Mouse (Mus musculus): ENCODE data around the gene Rcan3. TPM values are rescaled to one million over a fixed set of nuclear protein-coding genes. Genes with fewer than 3 reads are reported as not detected.

Gene Rcan3
- polyA plus RNA-seq, 1 experiment from 2014 or later: 13.0 TPM

DNA sequence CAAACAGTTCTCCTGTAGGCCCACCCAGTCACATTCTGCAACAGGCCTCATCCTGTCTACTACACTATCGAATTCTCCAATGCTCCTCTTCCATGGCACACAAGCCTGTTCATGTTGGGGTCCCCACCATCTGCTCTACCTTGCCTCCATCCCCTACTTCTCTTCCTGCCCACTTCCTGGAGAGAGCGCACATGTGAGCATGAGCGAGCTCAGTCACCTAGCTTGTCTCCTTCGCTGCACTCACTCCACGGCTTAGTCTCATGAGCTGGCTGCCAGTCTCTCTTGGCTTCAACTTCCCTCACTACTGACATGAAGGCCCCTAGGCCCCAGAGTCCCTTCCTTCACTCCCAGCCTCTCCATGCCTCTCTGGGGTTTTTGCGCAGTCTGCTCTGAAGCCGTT lies 7.1 kb downstream of the Rcan3 start:
- no peak overlapping the region for H3K9ac ChIP-seq (ENCODE audit: low read length)
- WGBS: 91% methylated on average over 7 of the region's 7 CpGs
- no peaks in the 10 kb centered on the region for H3K9me3 ChIP-seq (ENCODE audit: control insufficient read depth, low read length)
- H3K27me3 ChIP-seq (ENCODE audit: control insufficient read depth, insufficient read depth, low read length): no peaks in the 10 kb centered on the region
- DNase-seq (ENCODE audit: low spot score) (no peak), ATAC-seq (ENCODE audit: insufficient read depth, low FRiP score, low TSS enrichment) (no peak)
- H3K4me3 ChIP-seq (ENCODE audit: low read depth, low read length): no peak overlapping the region
- no peaks in the 10 kb centered on the region for H3K36me3 ChIP-seq (ENCODE audit: control insufficient read depth, insufficient read depth, low read length)
- H3K4me2 ChIP-seq (ENCODE audit: low read depth): no peak overlapping the region
- H3K4me1 ChIP-seq (ENCODE audit: control insufficient read depth, insufficient read depth, low read length): no peaks in the 10 kb centered on the region
- H3K27ac ChIP-seq (ENCODE audit: low read depth, low read length): no peak overlapping the region

DNA sequence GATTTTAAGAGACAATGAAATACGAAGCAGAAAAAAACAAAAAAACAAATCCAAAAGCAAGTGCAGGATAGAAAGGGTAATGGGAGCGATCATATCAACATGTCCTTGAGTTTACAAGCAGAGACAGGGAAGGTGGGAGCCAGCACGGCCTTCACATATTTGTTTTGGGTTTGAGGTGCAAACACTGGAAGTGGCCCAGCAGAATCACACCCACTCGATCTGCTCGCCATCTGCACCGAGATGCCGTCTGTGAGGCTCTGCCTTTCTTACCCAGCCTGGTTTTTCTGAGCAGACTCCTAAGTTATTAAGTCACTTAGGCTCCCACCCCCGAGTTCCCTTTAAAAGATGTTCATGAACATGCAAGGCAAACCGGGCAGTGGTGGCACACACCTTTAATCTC lies 8.0 kb downstream of the Rcan3 start:
- WGBS: 86% methylated on average over 9 of the region's 9 CpGs
- no peaks in the 10 kb centered on the region for H3K4me1 ChIP-seq (ENCODE audit: control insufficient read depth, insufficient read depth, low read length)
- no peaks in the 10 kb centered on the region for H3K27me3 ChIP-seq (ENCODE audit: control insufficient read depth, insufficient read depth, low read length)
- H3K4me3 ChIP-seq (ENCODE audit: low read depth, low read length): no peak overlapping the region
- H3K9me3 ChIP-seq (ENCODE audit: control insufficient read depth, low read length): no peaks in the 10 kb centered on the region
- H3K4me2 ChIP-seq (ENCODE audit: low read depth): no peak overlapping the region
- H3K27ac ChIP-seq (ENCODE audit: low read depth, low read length): no peak overlapping the region
- no peaks in the 10 kb centered on the region for H3K36me3 ChIP-seq (ENCODE audit: control insufficient read depth, insufficient read depth, low read length)
- no peak overlapping the region for H3K9ac ChIP-seq (ENCODE audit: low read length)
- no peak for DNase-seq (ENCODE audit: low spot score)
- no peak for ATAC-seq (ENCODE audit: insufficient read depth, low FRiP score, low TSS enrichment)

GRCm38 (mm10) chr4:135420961-135421360 lies 12.7 kb downstream of the Rcan3 start:
- Histone ChIP-seq H3K4me3 (ENCODE audit: low read depth, low read length) (no peak overlapping the region), H3K36me3 (ENCODE audit: control insufficient read depth, insufficient read depth, low read length) (no peaks in the 10 kb centered on the region; the same call in 1 of the 2 replicates), H3K4me1 (ENCODE audit: control insufficient read depth, insufficient read depth, low read length) (no peaks in the 10 kb centered on the region), H3K27me3 (ENCODE audit: control insufficient read depth, insufficient read depth, low read length) (no peaks in the 10 kb centered on the region), H3K9ac (ENCODE audit: low read length) (no peak overlapping the region), H3K9me3 (ENCODE audit: control insufficient read depth, low read length) (no peaks in the 10 kb centered on the region), H3K27ac (ENCODE audit: low read depth, low read length) (no peak overlapping the region), H3K4me2 (ENCODE audit: low read depth) (no peak overlapping the region)
- 92% methylated on average over 13 of the region's 13 CpGs for WGBS
- no peak for DNase-seq (ENCODE audit: low spot score)
- no peak for ATAC-seq (ENCODE audit: insufficient read depth, low FRiP score, low TSS enrichment)

DNA sequence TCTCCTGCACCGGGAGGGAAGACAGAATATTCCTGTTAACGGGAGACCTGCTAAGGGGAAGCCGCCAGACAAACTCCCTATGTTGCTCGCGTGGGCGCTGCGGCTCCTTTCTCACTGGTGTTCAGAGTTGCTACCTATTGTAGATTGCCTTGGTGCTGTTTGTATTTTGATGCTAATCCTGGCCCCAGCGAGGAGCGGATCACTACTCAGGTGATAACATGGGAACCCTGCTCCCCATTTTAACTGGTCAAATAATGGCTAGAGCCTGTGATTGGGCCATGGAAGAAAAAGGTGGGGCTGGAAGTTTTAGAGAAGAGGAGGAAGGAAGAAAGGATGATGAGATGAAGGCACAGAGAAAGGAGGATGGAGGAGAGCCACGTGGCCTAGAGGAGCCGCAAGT lies 13.2 kb downstream of the Rcan3 start:
- no peaks in the 10 kb centered on the region for H3K27me3 ChIP-seq (ENCODE audit: control insufficient read depth, insufficient read depth, low read length)
- no peak overlapping the region for H3K4me2 ChIP-seq (ENCODE audit: low read depth)
- H3K9ac ChIP-seq (ENCODE audit: low read length): no peak overlapping the region
- H3K4me3 ChIP-seq (ENCODE audit: low read depth, low read length): no peak overlapping the region
- H3K27ac ChIP-seq (ENCODE audit: low read depth, low read length): no peak overlapping the region
- no peaks in the 10 kb centered on the region; the same call in 1 of the 2 replicates for H3K36me3 ChIP-seq (ENCODE audit: control insufficient read depth, insufficient read depth, low read length)
- ATAC-seq (ENCODE audit: insufficient read depth, low FRiP score, low TSS enrichment) (no peak), DNase-seq (ENCODE audit: low spot score) (no peak)
- H3K9me3 ChIP-seq (ENCODE audit: control insufficient read depth, low read length): no peaks in the 10 kb centered on the region
- no peaks in the 10 kb centered on the region for H3K4me1 ChIP-seq (ENCODE audit: control insufficient read depth, insufficient read depth, low read length)
- WGBS: 85% methylated on average over 11 of the region's 11 CpGs

DNA sequence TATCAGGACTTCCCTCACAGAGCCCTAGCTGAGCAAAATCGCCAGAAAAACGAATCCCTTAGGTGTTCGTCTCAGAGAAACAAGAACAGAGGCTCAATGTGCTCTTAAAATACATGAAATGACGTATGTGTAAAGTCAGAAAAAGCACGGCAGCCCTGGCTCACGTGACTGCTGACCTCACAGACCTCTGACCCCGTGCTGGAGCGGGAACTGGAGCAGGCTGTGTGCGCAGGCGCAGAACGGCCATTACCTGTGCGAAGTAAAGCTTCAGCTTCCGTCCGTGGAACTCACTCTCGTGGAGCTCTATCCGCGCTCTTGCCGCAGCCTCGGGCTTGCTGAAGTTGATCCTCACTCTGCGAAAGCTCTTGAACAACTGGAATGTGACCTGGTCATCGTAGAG lies 13.7 kb downstream of the Rcan3 start:
- no peaks in the 10 kb centered on the region; the same call in 1 of the 2 replicates for H3K36me3 ChIP-seq (ENCODE audit: control insufficient read depth, insufficient read depth, low read length)
- H3K4me3 ChIP-seq (ENCODE audit: low read depth, low read length): no peak overlapping the region
- H3K27me3 ChIP-seq (ENCODE audit: control insufficient read depth, insufficient read depth, low read length): no peaks in the 10 kb centered on the region
- no peak overlapping the region for H3K4me2 ChIP-seq (ENCODE audit: low read depth)
- H3K9me3 ChIP-seq (ENCODE audit: control insufficient read depth, low read length): no peaks in the 10 kb centered on the region
- H3K9ac ChIP-seq (ENCODE audit: low read length): no peak overlapping the region
- WGBS: 85% methylated on average over 21 of the region's 21 CpGs
- DNase-seq (ENCODE audit: low spot score): no peak
- H3K27ac ChIP-seq (ENCODE audit: low read depth, low read length): no peak overlapping the region
- no peaks in the 10 kb centered on the region for H3K4me1 ChIP-seq (ENCODE audit: control insufficient read depth, insufficient read depth, low read length)
- no peak for ATAC-seq (ENCODE audit: insufficient read depth, low FRiP score, low TSS enrichment)

- Histone ChIP-seq H3K9me3 (ENCODE audit: control insufficient read depth, low read length) (no peaks in the 10 kb centered on the region), H3K9ac (ENCODE audit: low read length) (no peak overlapping the region), H3K27me3 (ENCODE audit: control insufficient read depth, insufficient read depth, low read length) (no peaks in the 10 kb centered on the region), H3K4me1 (ENCODE audit: control insufficient read depth, insufficient read depth, low read length) (no peaks in the 10 kb centered on the region), H3K36me3 (ENCODE audit: control insufficient read depth, insufficient read depth, low read length) (no peaks in the 10 kb centered on the region; the same call in 1 of the 2 replicates), H3K27ac (ENCODE audit: low read depth, low read length) (no peak overlapping the region), H3K4me3 (ENCODE audit: low read depth, low read length) (no peak overlapping the region), H3K4me2 (ENCODE audit: low read depth) (no peak overlapping the region)
- DNase-seq (ENCODE audit: low spot score) (no peak), ATAC-seq (ENCODE audit: insufficient read depth, low FRiP score, low TSS enrichment) (no peak)
- WGBS: 94% methylated on average over 21 of the region's 21 CpGs
Observed at GRCm38 (mm10) chr4:135416367-135416766, 17.3 kb downstream of the Rcan3 start.

- Histone ChIP-seq H3K9me3 (ENCODE audit: control insufficient read depth, low read length) (no peaks in the 10 kb centered on the region), H3K27me3 (ENCODE audit: control insufficient read depth, insufficient read depth, low read length) (no peaks in the 10 kb centered on the region), H3K27ac (ENCODE audit: low read depth, low read length) (no peak overlapping the region), H3K4me1 (ENCODE audit: control insufficient read depth, insufficient read depth, low read length) (no peaks in the 10 kb centered on the region), H3K4me2 (ENCODE audit: low read depth) (no peak overlapping the region), H3K9ac (ENCODE audit: low read length) (no peak overlapping the region), H3K36me3 (ENCODE audit: control insufficient read depth, insufficient read depth, low read length) (no peaks in the 10 kb centered on the region), H3K4me3 (ENCODE audit: low read depth, low read length) (no peak overlapping the region)
- no peak for ATAC-seq (ENCODE audit: insufficient read depth, low FRiP score, low TSS enrichment)
- no peak for DNase-seq (ENCODE audit: low spot score)
- WGBS: 82% methylated on average over 8 of the region's 8 CpGs
Observed at GRCm38 (mm10) chr4:135413491-135413890, 20.2 kb downstream of the Rcan3 start.

DNA sequence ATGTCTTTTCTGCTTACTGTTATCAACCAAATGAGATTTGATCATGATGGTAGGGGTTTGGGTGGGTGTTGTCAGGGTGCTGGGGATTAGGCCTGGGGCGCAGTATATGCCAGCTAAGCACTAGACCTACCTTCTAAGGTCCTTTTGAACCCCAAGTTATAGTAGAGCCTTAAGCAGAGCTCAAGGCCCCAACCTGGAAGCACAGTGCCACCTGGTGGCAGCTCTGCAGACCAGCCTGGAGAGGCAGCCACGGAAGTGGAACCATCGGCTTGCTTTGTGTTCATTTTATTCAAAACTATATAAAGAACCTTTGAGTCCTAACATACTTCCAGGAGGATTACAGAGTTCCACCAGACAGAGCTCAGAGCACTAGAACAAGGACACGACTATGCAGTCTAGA lies 22.0 kb downstream of the Rcan3 start:
- Histone ChIP-seq H3K9me3 (ENCODE audit: control insufficient read depth, low read length) (no peaks in the 10 kb centered on the region), H3K4me3 (ENCODE audit: low read depth, low read length) (no peak overlapping the region), H3K4me1 (ENCODE audit: control insufficient read depth, insufficient read depth, low read length) (no peaks in the 10 kb centered on the region), H3K4me2 (ENCODE audit: low read depth) (no peak overlapping the region), H3K27ac (ENCODE audit: low read depth, low read length) (no peak overlapping the region), H3K9ac (ENCODE audit: low read length) (no peak overlapping the region), H3K27me3 (ENCODE audit: control insufficient read depth, insufficient read depth, low read length) (no peaks in the 10 kb centered on the region), H3K36me3 (ENCODE audit: control insufficient read depth, insufficient read depth, low read length) (no peaks in the 10 kb centered on the region)
- no peak for ATAC-seq (ENCODE audit: insufficient read depth, low FRiP score, low TSS enrichment)
- DNase-seq (ENCODE audit: low spot score): peak; percentile 53
- 41% methylated on average over 4 of the region's 4 CpGs for WGBS

- DNase-seq (ENCODE audit: low spot score) (no peak), ATAC-seq (ENCODE audit: insufficient read depth, low FRiP score, low TSS enrichment) (no peak)
- Histone ChIP-seq H3K4me3 (ENCODE audit: low read depth, low read length) (no peak overlapping the region), H3K9me3 (ENCODE audit: control insufficient read depth, low read length) (no peaks in the 10 kb centered on the region), H3K27me3 (ENCODE audit: control insufficient read depth, insufficient read depth, low read length) (no peaks in the 10 kb centered on the region), H3K36me3 (ENCODE audit: control insufficient read depth, insufficient read depth, low read length) (no peaks in the 10 kb centered on the region), H3K4me1 (ENCODE audit: control insufficient read depth, insufficient read depth, low read length) (no peaks in the 10 kb centered on the region), H3K9ac (ENCODE audit: low read length) (no peak overlapping the region), H3K27ac (ENCODE audit: low read depth, low read length) (no peak overlapping the region), H3K4me2 (ENCODE audit: low read depth) (no peak overlapping the region)
- whole genome bisulfite sequencing: 71% methylated on average over 5 of the region's 5 CpGs
Observed at GRCm38 (mm10) chr4:135406180-135406579, 27.5 kb downstream of the Rcan3 start.
